Mouse (Mus musculus) midbrain, embryonic 11.5 days (tissue): ENCODE results near the gene B230217C12Rik. TPM values are rescaled to one million over a fixed set of nuclear protein-coding genes. Genes with fewer than 3 reads are reported as not detected.
A peak's percentile ranks its signal among the peaks of the same experiment; 100 is the strongest.
"Not testable (repeated sequence)": the region's sequence is repeated elsewhere in the genome, so short reads cannot be mapped to it uniquely, and the experiment has no call there.

Experiments
- ATAC-seq: fragments of 200-750 bp; cut with Nextera tagmentation; 2 replicates; pipeline ENCODE4 v1.8.0; 2017; ENCODE audit warnings: moderate TSS enrichment, moderate library complexity; ENCODE audit not compliant: low FRiP score
- DNase-seq: peaks from one replicate; pipeline ENCODE4 v3.0.0; 2015; ENCODE audit warnings: low spot score; ENCODE audit errors: missing footprints
- H3K27ac ChIP-seq: fragments of 300-500 bp; sonication (generic); 2 replicates; pipeline ENCODE4 v1.5.1; 2014; ENCODE audit warnings: low read depth, low read length
- H3K27me3 ChIP-seq: fragments of 300-500 bp; sonication (generic); 2 replicates; pipeline ENCODE4 v1.6.1; 2014; ENCODE audit warnings: mild to moderate bottlenecking, low read length, moderate library complexity, mixed read lengths; ENCODE audit not compliant: control insufficient read depth, insufficient read depth
- H3K36me3 ChIP-seq: fragments of 300-500 bp; sonication (generic); 2 replicates; pipeline ENCODE4 v1.6.1; 2014; ENCODE audit warnings: mild to moderate bottlenecking, low read length, moderate library complexity, mixed read lengths; ENCODE audit not compliant: control insufficient read depth, insufficient read depth
- H3K4me1 ChIP-seq: fragments of 300-500 bp; sonication (generic); 2 replicates; pipeline ENCODE4 v1.6.1; 2014; ENCODE audit warnings: low read length; ENCODE audit not compliant: control insufficient read depth, insufficient read depth
- H3K4me2 ChIP-seq: fragments of 300-500 bp; sonication (generic); 2 replicates; pipeline ENCODE4 v1.6.1; 2014; ENCODE audit warnings: mild to moderate bottlenecking, moderate library complexity
- H3K4me3 ChIP-seq: fragments of 300-500 bp; sonication (generic); 2 replicates; pipeline ENCODE4 v1.5.1; 2014; ENCODE audit warnings: low read depth, low read length
- H3K9ac ChIP-seq: fragments of 300-500 bp; sonication (generic); 2 replicates; pipeline ENCODE4 v1.6.1; 2014; ENCODE audit warnings: low read length
- H3K9me3 ChIP-seq: fragments of 300-500 bp; sonication (generic); 2 replicates; pipeline ENCODE4 v1.6.1; 2016; ENCODE audit warnings: low read length; ENCODE audit not compliant: control insufficient read depth
- WGBS: fragments of 180-500 bp; shearing (Covaris S2); extraction: QIAGEN DNeasy Blood & Tissue Kit; methylation state at CpG from one replicate; pipeline ENCODE4 v1.1.7; 2014; 5-methylcytosine and 5-hydroxymethylcytosine counted together
- polyA plus RNA-seq: library from polyadenylated mRNA; unstranded; fragments of >200 nt; fragmentation: Nextera tagmentation; extraction: Ambion mirVana; gene quantifications from 2 replicates; pipeline ENCODE4 v1.2.1, GENCODE M21; 2014

The B230217C12Rik gene
- polyA plus RNA-seq, 1 experiment from 2014 or later: 17.3 TPM

- DNase-seq (peak; percentile 75), ATAC-seq (no peak)
- no peaks in the 10 kb centered on the region for H3K4me1 ChIP-seq
- H3K27me3 ChIP-seq: no peaks in the 10 kb centered on the region
- H3K4me2 ChIP-seq: no peak overlapping the region
- no peak overlapping the region for H3K27ac ChIP-seq
- 88% methylated on average over 6 of the region's 6 CpGs for WGBS
- no peak overlapping the region for H3K4me3 ChIP-seq
- no peak overlapping the region for H3K9ac ChIP-seq
- H3K9me3 ChIP-seq: no peaks in the 10 kb centered on the region
- H3K36me3 ChIP-seq: 0 out of 2 replicates have a peak, but pooled peaks cover 3% of the 10 kb centered on the region
These were observed 12.9 kb upstream of the B230217C12Rik start for GRCm38 (mm10) chr11:97827654-97828053.

- Histone ChIP-seq H3K9me3 (no peaks in the 10 kb centered on the region), H3K9ac (no peak overlapping the region), H3K4me3 (no peak overlapping the region), H3K4me2 (no peak overlapping the region), H3K4me1 (no peaks in the 10 kb centered on the region), H3K27ac (no peak overlapping the region), H3K27me3 (no peaks in the 10 kb centered on the region), H3K36me3 (0 out of 2 replicates have a peak, but pooled peaks cover 3% of the 10 kb centered on the region)
- 95% methylated on average over 7 of the region's 7 CpGs for WGBS
- no peak for ATAC-seq
- peak; percentile 41 for DNase-seq
These were observed 11.2 kb upstream of the B230217C12Rik start for GRCm38 (mm10) chr11:97829365-97829764.

GRCm38 (mm10) chr11:97829913-97830476 is 10.6 kb upstream of the B230217C12Rik start:
- H3K9ac ChIP-seq: no peak overlapping the region
- H3K9me3 ChIP-seq: no peaks in the 10 kb centered on the region
- no peaks in the 10 kb centered on the region for H3K27me3 ChIP-seq
- no peak overlapping the region for H3K27ac ChIP-seq
- no peak overlapping the region for H3K4me3 ChIP-seq
- ATAC-seq (no peak), DNase-seq (peak; percentile 57)
- H3K36me3 ChIP-seq: peaks cover 2% of the 10 kb centered on the region; the same call in 1 of the 2 replicates
- no peaks in the 10 kb centered on the region for H3K4me1 ChIP-seq
- WGBS: 90% methylated on average over 12 of the region's 12 CpGs
- H3K4me2 ChIP-seq: no peak overlapping the region

GRCm38 (mm10) chr11:97830501-97830900 is 10.1 kb upstream of the B230217C12Rik start:
- Histone ChIP-seq H3K9me3 (no peaks in the 10 kb centered on the region), H3K4me1 (no peaks in the 10 kb centered on the region), H3K9ac (no peak overlapping the region), H3K36me3 (peaks cover 2% of the 10 kb centered on the region; the same call in 1 of the 2 replicates), H3K27me3 (no peaks in the 10 kb centered on the region), H3K4me3 (no peak overlapping the region), H3K4me2 (no peak overlapping the region), H3K27ac (no peak overlapping the region)
- WGBS: 85% methylated on average over 6 of the region's 6 CpGs
- DNase-seq (peak; percentile 76), ATAC-seq (no peak)

- H3K4me2 ChIP-seq: no peak overlapping the region
- no peaks in the 10 kb centered on the region for H3K27me3 ChIP-seq
- ATAC-seq (no peak), DNase-seq (no peak)
- H3K9ac ChIP-seq: no peak overlapping the region
- H3K4me1 ChIP-seq: no peaks in the 10 kb centered on the region
- H3K4me3 ChIP-seq: no peak overlapping the region
- no peaks in the 10 kb centered on the region for H3K9me3 ChIP-seq
- peaks cover 4% of the 10 kb centered on the region; the same call in 1 of the 2 replicates for H3K36me3 ChIP-seq
- 87% methylated on average over 11 of the region's 11 CpGs for WGBS
- H3K27ac ChIP-seq: no peak overlapping the region
These were observed 8.6 kb upstream of the B230217C12Rik start for GRCm38 (mm10) chr11:97832001-97832400.

GRCm38 (mm10) chr11:97833352-97833751 is 7.2 kb upstream of the B230217C12Rik start:
- no peak for ATAC-seq
- no peak overlapping the region for H3K27ac ChIP-seq
- WGBS: 78% methylated on average over 15 of the region's 15 CpGs

GRCm38 (mm10) chr11:97836541-97836940 is 4.0 kb upstream of the B230217C12Rik start:
- WGBS: 59% methylated on average over 8 of the region's 8 CpGs
- peaks cover 3% of the 10 kb centered on the region; the same call in 1 of the 2 replicates for H3K4me1 ChIP-seq
- no peak overlapping the region for H3K4me2 ChIP-seq
- ATAC-seq (no peak), DNase-seq (no peak)
- H3K27ac ChIP-seq: no peak overlapping the region
- peaks cover 4% of the 10 kb centered on the region; the same call in 1 of the 2 replicates for H3K36me3 ChIP-seq
- H3K9me3 ChIP-seq: no peaks in the 10 kb centered on the region
- no peak overlapping the region for H3K4me3 ChIP-seq
- no peaks in the 10 kb centered on the region for H3K27me3 ChIP-seq
- H3K9ac ChIP-seq: no peak overlapping the region

More at GRCm38 (mm10) chr11:97833352-97833751, 7.2 kb upstream of the B230217C12Rik start:
- Histone ChIP-seq H3K9me3 (no peaks in the 10 kb centered on the region), H3K36me3 (peaks cover 4% of the 10 kb centered on the region; the same call in 1 of the 2 replicates), H3K9ac (no peak overlapping the region), H3K4me3 (no peak overlapping the region), H3K27me3 (no peaks in the 10 kb centered on the region), H3K4me1 (no peaks in the 10 kb centered on the region), H3K4me2 (no peak overlapping the region)
- DNase-seq: no peak

GRCm38 (mm10) chr11:97837051-97837450 is 3.5 kb upstream of the B230217C12Rik start:
- H3K4me1 ChIP-seq, H3K9ac ChIP-seq, H3K4me2 ChIP-seq, H3K27me3 ChIP-seq, H3K4me3 ChIP-seq, H3K27ac ChIP-seq, H3K9me3 ChIP-seq, H3K36me3 ChIP-seq, DNase-seq, ATAC-seq: not testable (repeated sequence)
- 73% methylated on average over 9 of the region's 9 CpGs for WGBS

- WGBS: 83% methylated on average over 7 of the region's 7 CpGs
- DNase-seq (no peak), ATAC-seq (no peak)
- no peak overlapping the region for H3K27ac ChIP-seq
- peaks cover 6% of the 10 kb centered on the region; the same call in 1 of the 2 replicates for H3K4me1 ChIP-seq
- H3K9ac ChIP-seq: no peak overlapping the region
- peaks cover 4% of the 10 kb centered on the region; the same call in 1 of the 2 replicates for H3K36me3 ChIP-seq
- no peak overlapping the region for H3K4me3 ChIP-seq
- no peak overlapping the region for H3K4me2 ChIP-seq
- H3K9me3 ChIP-seq: no peaks in the 10 kb centered on the region
- no peaks in the 10 kb centered on the region for H3K27me3 ChIP-seq
These were observed 2.9 kb upstream of the B230217C12Rik start for GRCm38 (mm10) chr11:97837641-97838149.
